Mouse (Mus musculus) ovary, adult 18-20 months (tissue): ENCODE results near the gene Arid1b.

Experiments
- DNase-seq: peaks from one replicate; pipeline ENCODE4 v3.0.0; 2022; ENCODE audit warnings: low spot score, mixed read lengths

The Arid1b gene

GRCm38 (mm10) chr17:5154322-5154721 lies 160.2 kb downstream of the Arid1b start:
- DNase-seq: no peak

- no peak for DNase-seq
Measured at GRCm38 (mm10) chr17:5157609-5158008, 163.5 kb downstream of the Arid1b start.

GRCm38 (mm10) chr17:5162525-5162924 lies 168.4 kb downstream of the Arid1b start:
- no peak for DNase-seq

- DNase-seq: no peak
Measured at GRCm38 (mm10) chr17:5163251-5163826, 169.2 kb downstream of the Arid1b start.

- no peak for DNase-seq
Measured at GRCm38 (mm10) chr17:5164794-5165193, 170.7 kb downstream of the Arid1b start.

- no peak for DNase-seq
Measured at GRCm38 (mm10) chr17:5165201-5165825, 171.2 kb downstream of the Arid1b start.

- no peak for DNase-seq
Measured at GRCm38 (mm10) chr17:5166175-5166574, 172.0 kb downstream of the Arid1b start.

GRCm38 (mm10) chr17:5168046-5168445 lies 173.9 kb downstream of the Arid1b start:
- DNase-seq: no peak

GRCm38 (mm10) chr17:5168640-5169039 lies 174.5 kb downstream of the Arid1b start:
- no peak for DNase-seq

- DNase-seq: no peak
Measured at GRCm38 (mm10) chr17:5170321-5170720, 176.2 kb downstream of the Arid1b start.

GRCm38 (mm10) chr17:5171467-5171866 lies 177.3 kb downstream of the Arid1b start:
- no peak for DNase-seq

- DNase-seq: no peak
Measured at GRCm38 (mm10) chr17:5174426-5175020, 180.4 kb downstream of the Arid1b start.

- no peak for DNase-seq
Measured at GRCm38 (mm10) chr17:5175535-5175934, 181.4 kb downstream of the Arid1b start.

GRCm38 (mm10) chr17:5176315-5176714 lies 182.2 kb downstream of the Arid1b start:
- DNase-seq: no peak

- no peak for DNase-seq
Measured at GRCm38 (mm10) chr17:5178534-5178933, 184.4 kb downstream of the Arid1b start.

- no peak for DNase-seq
Measured at GRCm38 (mm10) chr17:5179004-5179403, 184.9 kb downstream of the Arid1b start.

- no peak for DNase-seq
Measured at GRCm38 (mm10) chr17:5179412-5179811, 185.3 kb downstream of the Arid1b start.

GRCm38 (mm10) chr17:5179925-5180525 lies 185.9 kb downstream of the Arid1b start:
- DNase-seq: no peak

GRCm38 (mm10) chr17:5180925-5181324 lies 186.8 kb downstream of the Arid1b start:
- DNase-seq: no peak

GRCm38 (mm10) chr17:5182493-5182892 lies 188.4 kb downstream of the Arid1b start:
- no peak for DNase-seq

GRCm38 (mm10) chr17:5185501-5185900 lies 191.4 kb downstream of the Arid1b start:
- DNase-seq: no peak

- no peak for DNase-seq
Measured at GRCm38 (mm10) chr17:5187546-5187945, 193.4 kb downstream of the Arid1b start.

GRCm38 (mm10) chr17:5188400-5188799 lies 194.3 kb downstream of the Arid1b start:
- DNase-seq: no peak
